Mouse (Mus musculus): ENCODE data around the gene Tlcd1. TPM values are rescaled to one million over a fixed set of nuclear protein-coding genes. Genes with fewer than 3 reads are reported as not detected.
A peak's percentile ranks its signal among the peaks of the same experiment; 100 is the strongest.

Gene Tlcd1
- polyA plus RNA-seq, 1 experiment: 12.2 TPM

DNA sequence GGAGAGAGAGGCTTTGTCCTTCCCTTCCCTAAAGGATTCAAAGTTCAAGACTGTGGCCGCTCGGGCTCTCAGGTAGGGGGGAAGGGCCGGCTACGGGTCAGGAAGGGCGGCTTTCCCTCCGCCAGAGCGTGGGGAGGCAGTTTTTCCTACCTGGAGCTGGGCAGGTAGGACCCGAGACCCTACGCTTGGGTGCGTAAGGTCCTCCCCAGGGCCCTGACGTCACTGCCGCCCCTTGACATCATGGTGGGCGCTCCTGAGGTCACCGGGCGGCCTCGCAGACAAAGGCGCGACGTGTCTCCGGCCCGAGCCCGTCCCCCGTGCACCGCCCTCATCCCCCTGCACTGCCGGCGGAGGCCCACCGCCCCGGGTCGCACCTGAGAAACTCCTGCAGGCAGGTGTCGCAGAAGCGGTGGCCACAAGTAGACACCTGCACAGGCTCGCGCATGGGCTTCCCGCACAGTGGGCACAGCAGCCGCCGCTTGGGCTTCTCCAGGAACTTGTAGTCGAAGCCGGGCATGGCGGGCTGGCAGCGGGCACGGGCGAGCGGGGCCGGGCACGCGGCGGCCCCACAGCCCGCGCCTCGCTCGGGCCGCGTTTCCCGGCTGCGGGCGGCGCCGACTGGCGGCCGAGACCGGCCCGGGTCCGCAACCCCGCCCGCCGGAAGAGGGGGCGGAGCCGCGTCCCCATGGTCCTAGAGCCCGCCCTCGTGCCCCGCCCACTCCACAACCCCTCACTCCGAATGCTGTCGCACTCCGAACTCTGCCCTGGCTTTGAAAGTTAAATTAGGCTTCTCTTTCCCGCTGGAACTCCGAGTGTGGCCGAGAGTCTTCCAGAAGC, 11.4 kb upstream of the Tlcd1 start, which contains the start of gene Traf4:
Traf4 (minus strand) TSS at position 666 of the 837 bp plus-strand sequence.
- peaks cover 21% of the 10 kb centered on the region for H3K36me3 ChIP-seq (ENCODE audit: control insufficient read depth, insufficient read depth, low read length, poor library complexity, severe bottlenecking)
- peak within 1 kb of the TSS; percentile 96 for H3K27ac ChIP-seq (ENCODE audit: insufficient read depth, low read length)
- peaks cover 11% of the 10 kb centered on the region for H3K4me1 ChIP-seq (ENCODE audit: control insufficient read depth, insufficient read depth, low read length)
- no peaks in the 10 kb centered on the region for H3K9me3 ChIP-seq (replicated peaks; ENCODE audit: control insufficient read depth, insufficient read depth, low read length, poor library complexity, severe bottlenecking)
- H3K27me3 ChIP-seq (ENCODE audit: control insufficient read depth, insufficient read depth, low read length, poor library complexity, severe bottlenecking): no peaks in the 10 kb centered on the region
- H3K9ac ChIP-seq (ENCODE audit: low read depth, poor library complexity, severe bottlenecking): peak within 1 kb of the TSS; percentile 96
- H3K4me3 ChIP-seq (ENCODE audit: low read depth, low read length): peak within 1 kb of the TSS; percentile 81
- no peak for TF ChIP-seq POLR2A (IDR thresholded peaks at IDR 0.05; ENCODE audit: insufficient read depth, low read length)
- TF ChIP-seq EP300 (IDR thresholded peaks at IDR 0.05; ENCODE audit: insufficient read depth, low read depth, low read length): peak; percentile 10; the same call in 1 of the 2 replicates
- TF ChIP-seq CTCF (IDR thresholded peaks at IDR 0.05; ENCODE audit: low read depth, low read length): no peak

DNA sequence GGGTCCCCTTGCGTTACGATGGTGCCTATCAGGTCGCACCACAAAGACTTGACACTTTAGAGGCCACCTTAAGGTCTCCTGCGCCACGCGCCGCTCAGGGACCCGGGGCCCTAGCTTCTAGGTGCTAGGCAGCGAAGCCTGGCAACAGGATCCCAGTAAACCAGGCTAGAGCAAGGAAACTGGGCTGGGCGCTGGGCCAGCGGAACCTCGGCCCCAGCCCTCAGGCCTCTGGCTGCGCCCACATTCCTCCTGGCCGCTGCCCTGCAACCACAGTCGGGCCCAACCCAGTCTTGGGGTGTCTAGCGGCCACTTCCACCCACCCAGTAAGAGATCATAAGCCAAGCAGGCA, 10.8 kb upstream of the Tlcd1 start:
- H3K9me3 ChIP-seq (replicated peaks; ENCODE audit: control insufficient read depth, insufficient read depth, low read length, poor library complexity, severe bottlenecking): no peaks in the 10 kb centered on the region
- peaks cover 11% of the 10 kb centered on the region for H3K4me1 ChIP-seq (ENCODE audit: control insufficient read depth, insufficient read depth, low read length)
- peak overlapping the region; percentile 96 for H3K27ac ChIP-seq (ENCODE audit: insufficient read depth, low read length)
- H3K27me3 ChIP-seq (ENCODE audit: control insufficient read depth, insufficient read depth, low read length, poor library complexity, severe bottlenecking): no peaks in the 10 kb centered on the region
- peaks cover 15% of the 10 kb centered on the region for H3K36me3 ChIP-seq (ENCODE audit: control insufficient read depth, insufficient read depth, low read length, poor library complexity, severe bottlenecking)
- peak overlapping the region; percentile 59 for H3K4me3 ChIP-seq (ENCODE audit: low read depth, low read length)
- H3K9ac ChIP-seq (ENCODE audit: low read depth, poor library complexity, severe bottlenecking): peak overlapping the region; percentile 96
- no peak for TF ChIP-seq POLR2A (IDR thresholded peaks at IDR 0.05; ENCODE audit: insufficient read depth, low read length)
- no peak for TF ChIP-seq EP300 (IDR thresholded peaks at IDR 0.05; ENCODE audit: insufficient read depth, low read depth, low read length)
- no peak for TF ChIP-seq CTCF (IDR thresholded peaks at IDR 0.05; ENCODE audit: low read depth, low read length)

- Histone ChIP-seq H3K27me3 (ENCODE audit: control insufficient read depth, insufficient read depth, low read length, poor library complexity, severe bottlenecking) (no peaks in the 10 kb centered on the region), H3K4me1 (ENCODE audit: control insufficient read depth, insufficient read depth, low read length) (peaks cover 11% of the 10 kb centered on the region), H3K4me3 (ENCODE audit: low read depth, low read length) (peak overlapping the region; percentile 59; the same call in 1 of the 2 replicates), H3K9me3 (replicated peaks; ENCODE audit: control insufficient read depth, insufficient read depth, low read length, poor library complexity, severe bottlenecking) (no peaks in the 10 kb centered on the region), H3K9ac (ENCODE audit: low read depth, poor library complexity, severe bottlenecking) (peak overlapping the region; percentile 96), H3K36me3 (ENCODE audit: control insufficient read depth, insufficient read depth, low read length, poor library complexity, severe bottlenecking) (peaks cover 11% of the 10 kb centered on the region), H3K27ac (ENCODE audit: insufficient read depth, low read length) (peak overlapping the region; percentile 96)
- TF ChIP-seq EP300 (IDR thresholded peaks at IDR 0.05; ENCODE audit: insufficient read depth, low read depth, low read length) (no peak), CTCF (IDR thresholded peaks at IDR 0.05; ENCODE audit: low read depth, low read length) (no peak), POLR2A (IDR thresholded peaks at IDR 0.05; ENCODE audit: insufficient read depth, low read length) (no peak)
These were observed 10.3 kb upstream of the Tlcd1 start for GRCm38 (mm10) chr11:78166161-78166560.

DNA sequence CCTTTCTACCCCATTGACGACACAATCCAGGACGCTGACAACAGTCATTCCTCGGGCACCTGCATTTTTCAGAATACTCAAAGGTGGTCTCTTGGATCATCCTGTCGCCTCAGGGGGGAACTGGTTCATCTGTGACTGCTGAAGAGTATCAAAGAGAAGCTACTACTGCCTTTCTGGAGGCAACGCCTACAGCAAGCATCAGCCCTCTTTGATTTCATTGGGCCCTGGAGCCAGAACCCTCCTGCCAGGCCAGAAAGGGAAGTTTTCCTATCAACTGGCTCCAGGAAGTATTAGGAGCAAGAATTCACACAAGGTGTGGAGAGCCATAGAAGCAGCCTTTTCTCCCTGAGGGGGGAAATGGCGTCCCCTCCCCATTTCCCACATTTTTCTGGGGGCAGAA, 9.9 kb upstream of the Tlcd1 start:
- peaks cover 11% of the 10 kb centered on the region for H3K4me1 ChIP-seq (ENCODE audit: control insufficient read depth, insufficient read depth, low read length)
- peak overlapping the region; percentile 96 for H3K9ac ChIP-seq (ENCODE audit: low read depth, poor library complexity, severe bottlenecking)
- no peaks in the 10 kb centered on the region for H3K27me3 ChIP-seq (ENCODE audit: control insufficient read depth, insufficient read depth, low read length, poor library complexity, severe bottlenecking)
- no peaks in the 10 kb centered on the region for H3K9me3 ChIP-seq (replicated peaks; ENCODE audit: control insufficient read depth, insufficient read depth, low read length, poor library complexity, severe bottlenecking)
- H3K4me3 ChIP-seq (ENCODE audit: low read depth, low read length): no peak overlapping the region
- no peak for TF ChIP-seq CTCF (IDR thresholded peaks at IDR 0.05; ENCODE audit: low read depth, low read length)
- no peak for TF ChIP-seq POLR2A (IDR thresholded peaks at IDR 0.05; ENCODE audit: insufficient read depth, low read length)
- TF ChIP-seq EP300 (IDR thresholded peaks at IDR 0.05; ENCODE audit: insufficient read depth, low read depth, low read length): no peak
- peaks cover 7% of the 10 kb centered on the region for H3K36me3 ChIP-seq (ENCODE audit: control insufficient read depth, insufficient read depth, low read length, poor library complexity, severe bottlenecking)
- H3K27ac ChIP-seq (ENCODE audit: insufficient read depth, low read length): peak overlapping the region; percentile 96

GRCm38 (mm10) chr11:78167257-78167959, 9.1 kb upstream of the Tlcd1 start:
- Histone ChIP-seq H3K36me3 (ENCODE audit: control insufficient read depth, insufficient read depth, low read length, poor library complexity, severe bottlenecking) (no peaks in the 10 kb centered on the region), H3K9ac (ENCODE audit: low read depth, poor library complexity, severe bottlenecking) (peak overlapping the region; percentile 96), H3K9me3 (replicated peaks; ENCODE audit: control insufficient read depth, insufficient read depth, low read length, poor library complexity, severe bottlenecking) (no peaks in the 10 kb centered on the region), H3K4me3 (ENCODE audit: low read depth, low read length) (no peak overlapping the region), H3K27me3 (ENCODE audit: control insufficient read depth, insufficient read depth, low read length, poor library complexity, severe bottlenecking) (no peaks in the 10 kb centered on the region), H3K27ac (ENCODE audit: insufficient read depth, low read length) (peak overlapping the region; percentile 96), H3K4me1 (ENCODE audit: control insufficient read depth, insufficient read depth, low read length) (peaks cover 11% of the 10 kb centered on the region)
- TF ChIP-seq POLR2A (IDR thresholded peaks at IDR 0.05; ENCODE audit: insufficient read depth, low read length) (no peak), EP300 (IDR thresholded peaks at IDR 0.05; ENCODE audit: insufficient read depth, low read depth, low read length) (no peak), CTCF (IDR thresholded peaks at IDR 0.05; ENCODE audit: low read depth, low read length) (no peak)
